Mouse (Mus musculus): ENCODE results near the gene Denr. TPM values are rescaled to one million over a fixed set of nuclear protein-coding genes. Genes with fewer than 3 reads are reported as not detected.

The Denr gene
- polyA plus RNA-seq, 1 experiment, result 9.0 TPM

DNA sequence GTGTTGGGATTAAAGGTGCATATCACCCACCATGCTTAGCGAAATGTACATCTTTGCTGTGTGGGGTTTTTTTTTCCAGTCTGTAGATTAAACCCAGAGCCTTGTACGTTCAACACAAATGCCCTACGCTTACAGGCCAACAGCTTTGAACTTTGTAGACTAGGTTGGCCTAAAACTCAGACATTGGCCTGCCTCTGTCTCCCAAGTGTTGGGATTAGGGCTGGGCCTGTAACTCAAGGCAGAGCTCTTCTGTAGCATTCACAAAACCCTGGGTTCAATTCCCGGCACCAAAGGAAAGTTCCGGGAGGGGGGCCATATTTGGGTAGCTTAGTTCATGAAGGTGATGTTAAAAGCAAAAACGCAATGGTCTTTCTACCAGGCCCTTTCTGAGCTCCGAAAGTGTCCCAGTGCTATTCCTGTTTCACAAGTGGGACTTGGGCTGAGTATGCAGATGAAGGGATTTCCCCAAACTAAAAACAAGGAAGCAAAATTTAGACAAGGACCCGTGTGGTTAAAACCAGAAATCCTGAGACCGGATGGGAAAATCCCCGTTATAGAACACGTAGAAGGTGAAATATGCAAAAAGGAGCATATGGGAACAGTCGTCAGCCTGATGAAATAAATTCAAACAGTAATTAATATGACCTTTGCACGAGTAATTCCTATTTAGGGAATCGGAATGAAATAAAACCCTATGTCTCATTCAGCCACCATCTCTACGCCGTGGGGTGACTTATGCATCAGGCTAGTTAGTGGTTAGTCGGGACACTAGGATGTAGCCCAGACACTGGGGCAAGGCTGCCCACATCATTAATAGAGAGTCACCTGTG, 614 bp upstream of the Denr start:
- DNase-seq (ENCODE audit: low read depth), result no peak

DNA sequence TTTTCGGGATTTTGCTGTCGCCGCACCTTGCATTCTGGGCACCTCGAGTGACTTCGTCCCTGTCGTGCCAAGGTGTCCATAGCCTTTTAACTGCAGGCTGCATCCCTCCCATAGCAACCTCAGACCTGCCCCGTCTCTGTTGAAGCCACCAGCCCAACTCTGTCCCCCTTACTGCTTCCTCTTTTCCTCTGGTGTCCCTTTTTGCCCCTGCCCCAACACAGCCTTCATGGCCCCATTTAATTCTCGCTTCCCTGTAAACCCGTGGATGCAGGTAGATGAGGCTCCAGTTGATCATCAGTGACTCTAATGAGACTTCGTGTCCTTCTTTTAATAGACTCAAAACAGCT, 629 bp downstream of the Denr start:
- no peak for DNase-seq (ENCODE audit: low read depth)

- DNase-seq (ENCODE audit: low read depth), result no peak
Observed at GRCm38 (mm10) chr5:123914852-123915251, 7.9 kb downstream of the Denr start.

DNA sequence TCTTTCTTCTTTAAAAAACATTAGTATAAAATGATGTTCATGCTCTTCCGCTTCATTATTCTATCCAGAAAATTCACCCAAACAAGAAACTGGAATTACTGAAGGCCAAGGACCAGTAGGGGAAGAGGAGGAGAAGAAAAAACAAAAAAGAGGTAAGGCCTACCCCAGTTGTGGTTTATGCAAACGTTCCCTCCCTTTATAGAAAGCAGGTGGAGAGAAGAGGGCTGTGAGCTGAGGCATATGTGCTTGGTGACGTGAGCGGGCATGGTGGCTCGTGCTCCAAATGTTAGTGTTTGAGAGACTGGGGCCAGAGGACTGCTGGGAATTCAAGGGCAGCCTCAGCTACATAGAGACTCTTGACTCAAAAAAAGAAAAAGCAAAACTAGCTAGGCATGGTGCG, 15.1 kb downstream of the Denr start:
- no peak for DNase-seq (ENCODE audit: low read depth)

- DNase-seq (ENCODE audit: low read depth), result no peak
Observed at GRCm38 (mm10) chr5:123927118-123927517, 20.1 kb downstream of the Denr start, which contains the start of gene Gm43518. Gm43518 (plus strand) TSS chr5:123927418.

DNA sequence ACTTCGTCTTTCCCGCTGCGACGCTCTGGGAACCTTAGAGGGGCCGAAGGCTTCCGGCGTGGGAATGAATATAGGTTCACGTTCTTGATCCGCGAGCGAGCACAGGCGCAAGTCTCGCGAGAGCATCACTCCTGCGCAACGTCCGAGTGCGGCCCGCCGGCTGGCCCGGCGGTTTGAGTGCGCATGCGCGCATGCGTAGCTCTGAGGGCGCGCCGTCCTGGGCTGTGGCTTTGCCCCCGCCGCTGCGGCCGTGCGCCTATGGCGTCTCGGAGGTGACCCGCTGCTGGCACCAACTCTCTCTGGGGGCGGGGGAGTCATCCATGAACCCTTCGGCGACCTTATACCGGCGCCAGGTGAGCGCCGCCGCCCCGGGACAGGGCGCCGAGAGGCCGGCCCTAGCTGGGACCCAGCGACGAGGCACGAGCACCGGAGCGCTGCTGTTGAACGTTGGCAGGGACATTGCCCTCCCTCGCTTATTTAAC, 23.6 kb downstream of the Denr start, which contains the start of gene Ccdc62:
TSS of gene Ccdc62 (plus strand) at position 172 of the 482 bp plus-strand sequence.
- peak; percentile 46 for DNase-seq (ENCODE audit: low read depth)

GRCm38 (mm10) chr5:123931131-123931530, 24.2 kb downstream of the Denr start:
- no peak for DNase-seq (ENCODE audit: low read depth)

- no peak for DNase-seq (ENCODE audit: low read depth)
Observed at GRCm38 (mm10) chr5:123932927-123933326, 26.0 kb downstream of the Denr start.

DNA sequence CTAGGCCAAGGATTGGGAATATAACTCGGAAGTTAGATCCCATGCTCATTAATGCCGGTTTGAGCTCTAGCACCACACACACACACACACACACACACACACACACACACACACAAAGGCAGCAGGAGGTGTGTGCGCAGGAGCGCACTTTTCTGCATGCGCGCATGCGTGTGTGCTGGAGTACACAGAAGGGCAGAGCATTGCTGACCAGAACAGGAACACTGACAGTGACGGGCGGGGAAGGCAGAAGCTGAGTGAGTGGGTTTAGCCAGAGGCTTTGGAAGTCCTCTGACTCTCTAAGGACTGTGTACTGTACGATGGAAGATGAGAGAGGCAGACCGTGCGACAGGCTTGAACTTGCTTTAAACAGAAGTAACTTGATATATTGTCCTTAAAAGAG, 26.6 kb downstream of the Denr start:
- DNase-seq (ENCODE audit: low read depth), result no peak

DNA sequence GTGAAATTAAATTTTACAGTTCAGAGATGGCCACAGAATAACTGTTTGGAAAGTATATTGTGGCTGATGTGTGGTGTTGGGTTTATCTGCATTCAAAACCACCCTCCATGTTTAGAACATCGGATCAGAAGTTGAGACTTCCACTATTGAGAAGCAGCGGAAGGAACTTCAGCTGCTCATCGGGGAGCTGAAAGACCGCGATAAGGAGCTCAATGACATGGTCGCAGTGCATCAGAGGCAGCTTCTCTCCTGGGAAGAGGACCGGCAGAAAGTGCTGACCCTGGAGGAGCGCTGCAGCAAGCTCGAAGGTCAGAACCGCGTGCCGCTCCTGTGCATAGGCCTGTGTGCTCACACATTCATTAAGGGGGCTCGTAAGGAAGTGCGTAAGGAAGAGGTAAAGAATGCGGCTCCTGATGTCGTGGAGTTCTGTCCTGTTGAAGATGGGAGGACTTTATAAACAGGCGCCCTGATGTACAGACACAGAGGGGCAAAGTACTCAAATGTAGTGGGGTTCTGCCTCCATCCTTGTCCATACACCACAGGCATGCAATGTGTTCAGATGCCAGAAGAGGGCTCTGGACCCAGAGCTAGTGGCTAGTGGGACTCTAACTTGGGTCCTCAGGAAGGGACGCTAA, 27.1 kb downstream of the Denr start:
- DNase-seq (ENCODE audit: low read depth), result no peak

- no peak for DNase-seq (ENCODE audit: low read depth)
Observed at GRCm38 (mm10) chr5:123935931-123936330, 29.0 kb downstream of the Denr start.

DNA sequence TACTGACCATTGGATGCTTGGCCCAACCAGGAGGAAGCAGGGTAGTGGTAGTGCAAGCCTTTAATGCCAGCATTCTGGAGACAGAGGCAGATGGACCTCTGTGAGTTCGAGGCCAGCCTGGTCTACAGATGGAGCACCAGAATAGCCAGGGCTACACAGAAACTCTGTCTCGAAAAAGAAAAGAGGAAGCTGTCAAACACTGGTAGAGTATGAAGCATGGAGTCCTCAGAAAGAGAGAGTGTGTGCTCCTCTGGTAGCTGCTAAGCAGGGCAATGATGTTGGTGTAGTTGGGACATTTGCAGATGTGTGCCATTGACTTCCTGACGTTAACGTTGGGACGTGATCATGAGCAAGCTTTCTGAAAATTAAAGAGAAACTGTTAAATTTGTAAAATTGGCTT, 31.5 kb downstream of the Denr start:
- no peak for DNase-seq (ENCODE audit: low read depth)

DNA sequence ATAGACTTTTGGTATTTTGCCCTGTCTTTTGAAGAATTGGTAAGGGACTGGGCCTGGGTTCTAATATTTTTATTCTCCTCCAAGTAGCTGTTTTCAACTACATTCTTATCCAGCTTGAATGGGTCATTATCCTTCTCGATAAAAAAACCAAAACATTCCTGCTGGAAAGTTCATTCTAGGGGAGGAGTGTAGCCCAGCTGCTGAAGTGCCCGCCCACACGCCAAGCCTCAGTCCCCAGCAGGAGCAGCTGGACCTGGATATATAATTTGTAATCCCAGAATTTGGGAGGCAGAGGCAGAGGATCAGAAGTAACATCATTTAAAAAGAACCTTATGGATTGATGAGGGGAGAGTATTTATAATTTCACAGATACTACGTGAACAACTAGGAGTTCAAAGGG, 39.6 kb downstream of the Denr start:
- DNase-seq (ENCODE audit: low read depth), result no peak

- no peak for DNase-seq (ENCODE audit: low read depth)
Observed at GRCm38 (mm10) chr5:123947041-123947761, 40.2 kb downstream of the Denr start.

- DNase-seq (ENCODE audit: low read depth), result no peak
Observed at GRCm38 (mm10) chr5:123952365-123953045, 45.5 kb downstream of the Denr start.

DNA sequence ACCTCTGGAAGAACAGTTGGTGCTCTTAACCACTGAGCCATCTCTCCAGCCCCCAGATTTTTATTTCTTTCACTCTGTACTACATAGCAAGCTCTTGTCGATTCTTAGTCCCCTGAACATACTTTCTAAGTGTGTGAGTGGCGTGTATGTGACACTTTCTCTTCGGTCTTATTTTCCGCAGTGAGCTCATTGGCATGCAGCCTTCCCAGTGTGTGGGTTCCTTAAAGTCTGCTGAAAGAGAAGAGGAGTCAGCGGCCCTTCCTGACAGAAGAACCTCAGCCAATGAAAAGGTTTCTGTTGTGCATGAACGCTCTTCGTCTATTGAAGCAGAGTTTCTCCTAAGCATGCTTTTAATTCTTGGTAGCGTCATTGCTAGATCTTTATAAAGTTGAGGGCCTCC, 50.2 kb downstream of the Denr start:
- DNase-seq (ENCODE audit: low read depth), result no peak

DNA sequence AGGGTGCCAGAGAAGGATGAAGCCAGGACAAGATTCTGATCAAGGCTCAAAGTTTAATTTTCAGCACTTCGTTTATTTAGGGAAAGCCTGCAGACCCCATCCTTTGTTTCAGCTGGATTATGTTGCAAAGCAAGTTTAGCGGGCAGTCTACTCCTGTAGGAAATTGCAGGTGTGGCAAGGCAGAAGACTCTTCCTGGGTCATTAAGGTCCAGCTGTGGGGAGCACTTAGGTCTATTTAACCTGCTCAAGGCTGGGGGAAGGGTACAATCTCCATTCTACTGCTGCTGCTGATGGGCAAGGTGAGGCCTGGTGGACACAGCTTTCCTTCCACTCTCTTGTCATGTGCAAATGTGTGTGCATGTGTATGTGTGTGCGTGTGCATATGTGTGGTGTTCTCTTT, 52.0 kb downstream of the Denr start:
- no peak for DNase-seq (ENCODE audit: low read depth)

GRCm38 (mm10) chr5:123960129-123960528, 53.2 kb downstream of the Denr start:
- no peak for DNase-seq (ENCODE audit: low read depth)

GRCm38 (mm10) chr5:123961046-123961445, 54.1 kb downstream of the Denr start:
- DNase-seq (ENCODE audit: low read depth), result no peak

- no peak for DNase-seq (ENCODE audit: low read depth)
Observed at GRCm38 (mm10) chr5:123964208-123964607, 57.2 kb downstream of the Denr start.

DNA sequence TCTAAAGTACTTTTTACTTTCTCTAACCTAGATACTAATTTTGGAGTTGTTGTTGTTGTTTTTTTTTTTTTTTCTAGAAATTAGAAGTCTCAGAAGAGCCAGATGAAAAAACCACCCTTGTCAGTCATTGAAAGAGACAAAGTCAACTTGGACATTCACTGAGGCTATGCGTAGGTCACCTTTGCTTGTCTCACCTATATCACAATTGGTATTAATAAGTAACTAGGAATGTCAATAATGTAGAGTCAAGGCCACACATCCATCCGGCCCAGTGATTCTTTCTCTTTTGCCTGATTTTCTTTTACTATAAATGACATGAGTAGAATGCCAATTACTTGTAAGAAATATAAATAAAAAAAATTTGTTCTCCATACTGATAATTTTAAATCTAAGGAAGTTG, 59.8 kb downstream of the Denr start:
- DNase-seq (ENCODE audit: low read depth), result no peak

DNA sequence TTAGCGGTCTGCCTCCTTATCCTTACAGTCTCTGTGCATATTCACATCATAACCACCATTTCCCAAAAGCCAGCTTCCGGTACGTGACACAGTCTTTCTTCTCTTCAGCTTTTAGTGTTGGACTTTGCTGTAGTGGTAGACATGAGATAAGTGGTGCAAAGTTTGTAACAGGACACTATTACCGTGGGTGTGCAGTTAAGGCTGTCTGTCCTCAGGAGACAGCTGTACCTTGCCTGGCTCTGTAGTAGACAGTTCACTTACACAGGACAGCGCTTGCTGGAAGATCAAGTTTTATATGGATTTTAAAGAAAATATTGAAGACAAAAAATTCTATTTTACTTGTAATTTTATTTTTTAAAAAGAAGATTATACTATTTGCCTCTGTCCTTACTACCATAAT, 61.5 kb downstream of the Denr start:
- no peak for DNase-seq (ENCODE audit: low read depth)
